9 mouse cellular contexts compared by ENCODE assay signal in genomic region chr2:145232764-145233484, GRCm38 (mm10).
DNase-seq lines count a peak whose midpoint lies in the region; ATAC-seq and TF ChIP-seq lines count a peak whose summit lies in the region.
"Had no signal": no experiment of that assay in that cellular context is flagged by ENCODE, and none has a peak within 500 bp of the region (broad histone marks: within the 10 kb centered on the region; RNA-seq: fewer than 3 reads in every experiment).

No protein-coding gene starts in this region.

- H3K4me3 ChIP-seq in brown adipose tissue, adult 24 weeks (ENCODE audit: insufficient read depth, low read depth, low read length) = no peak overlapping the region
- H3K4me3 ChIP-seq in embryonic facial prominence, embryonic 11.5 days (ENCODE audit: low read depth, low read length) = no peak overlapping the region
- no peak overlapping the region for H3K4me3 ChIP-seq in lung, embryonic 14.5 days (ENCODE audit: low read depth, low read length)

- H3K36me3 ChIP-seq in embryonic facial prominence, embryonic 11.5 days (replicated peaks; ENCODE audit: control insufficient read depth, insufficient read depth, low read depth, low read length) = no peaks in the 10 kb centered on the region
- H3K36me3 ChIP-seq in lung, embryonic 14.5 days (ENCODE audit: insufficient read depth) = no peaks in the 10 kb centered on the region

- H3K4me2 ChIP-seq in embryonic facial prominence, embryonic 11.5 days (ENCODE audit: low read depth, low read length) = no peak overlapping the region
- H3K4me2 ChIP-seq in lung, embryonic 14.5 days = peak overlapping the region; percentile 18; the same call in 1 of the 2 replicates

- TF ChIP-seq CTCF in lung, embryonic 14.5 days (IDR thresholded peaks at IDR 0.05; ENCODE audit: low read depth) = no peak

- peak overlapping the region; percentile 43 for H3K27ac ChIP-seq in brown adipose tissue, adult 24 weeks (replicated peaks; ENCODE audit: low read depth, low read length)
- H3K27ac ChIP-seq in embryonic facial prominence, embryonic 11.5 days (replicated peaks; ENCODE audit: low read depth, low read length) = no peak overlapping the region
- peak overlapping the region; percentile 86 for H3K27ac ChIP-seq in lung, embryonic 14.5 days (ENCODE audit: low read depth)

- no peaks in the 10 kb centered on the region for H3K27me3 ChIP-seq in embryonic facial prominence, embryonic 11.5 days (ENCODE audit: control insufficient read depth, insufficient read depth, low read length)
- no peaks in the 10 kb centered on the region for H3K27me3 ChIP-seq in lung, embryonic 14.5 days (ENCODE audit: insufficient read depth, low read length)
- H3K27me3 ChIP-seq: megakaryocyte, embryonic 14.5 days had no signal

- no peaks in the 10 kb centered on the region for H3K9me3 ChIP-seq in embryonic facial prominence, embryonic 11.5 days (replicated peaks; ENCODE audit: control insufficient read depth, low read length)
- H3K9me3 ChIP-seq in lung, embryonic 14.5 days (ENCODE audit: low read depth, low read length) = no peaks in the 10 kb centered on the region
- H3K9me3 ChIP-seq: megakaryocyte, embryonic 14.5 days had no signal

- WGBS in embryonic facial prominence, embryonic 11.5 days = 33% methylated on average over 6 of the region's 6 CpGs
- WGBS in lung, embryonic 14.5 days = 31% methylated on average over 6 of the region's 6 CpGs

- DNase-seq in embryonic facial prominence, embryonic 11.5 days (ENCODE audit: low spot score) = peak; percentile 49
- peak; percentile 15 for DNase-seq in kidney, adult 18-20 months
- DNase-seq in lung, embryonic 14.5 days = peak; percentile 53
- no peak for DNase-seq in cerebellum, postnatal 36 days
- DNase-seq in urinary bladder, postnatal 4 days (ENCODE audit: low spot score in 2 of 2) = no peak

- H3K9ac ChIP-seq in embryonic facial prominence, embryonic 11.5 days (replicated peaks; ENCODE audit: low read length) = no peak overlapping the region
- no peak overlapping the region for H3K9ac ChIP-seq in lung, embryonic 14.5 days

- peaks cover 19% of the 10 kb centered on the region; the same call in 1 of the 2 replicates for H3K4me1 ChIP-seq in brown adipose tissue, adult 24 weeks (ENCODE audit: control insufficient read depth, insufficient read depth, insufficient read length, low read length)
- H3K4me1 ChIP-seq in embryonic facial prominence, embryonic 11.5 days (ENCODE audit: control insufficient read depth, insufficient read depth, low read length) = no peaks in the 10 kb centered on the region; the same call in 1 of the 2 replicates
- peaks cover 18% of the 10 kb centered on the region for H3K4me1 ChIP-seq in lung, embryonic 14.5 days (ENCODE audit: insufficient read depth)

- ATAC-seq in embryonic facial prominence, embryonic 11.5 days (replicated peaks; ENCODE audit: insufficient number of reproducible peaks, low FRiP score, low TSS enrichment, low read depth) = no peak; the same call in 1 of the 2 replicates
- ATAC-seq in lung, embryonic 14.5 days (ENCODE audit: insufficient read depth) = peak; percentile 91
- ATAC-seq in megakaryocyte progenitor cell, adult 5-6 weeks (replicated peaks; ENCODE audit: poor library complexity) = no peak
- ATAC-seq in monocyte, adult 5-6 weeks (replicated peaks; ENCODE audit: insufficient number of reproducible peaks, low FRiP score, low TSS enrichment, poor library complexity, severe bottlenecking) = no peak

Comparison
In these comparisons a context has a peak if more than half of its experiments do, and no peak if none do; other contexts are left out.
1. DNase-seq: peak in embryonic facial prominence, embryonic 11.5 days (single experiment), kidney, adult 18-20 months (single experiment) and lung, embryonic 14.5 days (single experiment); none in cerebellum, postnatal 36 days (0 of 2) and urinary bladder, postnatal 4 days (0 of 2).